Mouse (Mus musculus) brain, embryonic 14.5 days (tissue): ENCODE measurements around the gene Raver2.

Experiments used
- CTCF ChIP-seq: fragments of 200-500 bp; IDR thresholded peaks from 2 replicates; pipeline ENCODE4 v1.5.1; 2012; ENCODE audit warnings: inconsistent platforms, mild to moderate bottlenecking, moderate library complexity, borderline replicate concordance; ENCODE audit not compliant: insufficient read depth, insufficient read length; ENCODE audit errors: extremely low read depth
- POLR2A ChIP-seq: fragments of 200-500 bp; IDR thresholded peaks from 2 replicates; pipeline ENCODE4 v1.6.1; 2012; ENCODE audit warnings: mild to moderate bottlenecking, inconsistent platforms, borderline replicate concordance; ENCODE audit not compliant: poor library complexity, insufficient read depth, insufficient read length, severe bottlenecking; ENCODE audit errors: extremely low read depth

DNA sequence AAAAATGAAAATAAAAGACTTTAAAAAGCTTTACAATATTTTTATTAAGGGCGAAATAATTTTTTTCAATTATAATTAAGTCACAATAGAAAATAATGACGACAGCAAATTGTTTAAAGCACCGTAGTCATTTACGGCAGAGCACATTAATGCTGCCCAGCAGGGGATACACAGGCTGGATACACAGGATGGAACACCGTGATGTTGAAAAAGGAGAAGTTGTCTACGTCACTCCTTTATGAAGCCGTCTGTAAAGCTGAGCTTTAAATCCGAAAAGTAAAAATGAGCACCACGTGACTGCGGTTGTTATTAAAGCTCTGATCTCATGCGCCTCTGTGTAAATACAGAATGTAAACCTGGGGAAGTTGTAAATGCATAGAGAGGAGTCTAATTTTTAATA lies 69.2 kb downstream of the Raver2 start:
- no peak for TF ChIP-seq POLR2A
- no peak for TF ChIP-seq CTCF
